Mouse (Mus musculus) T-helper 1 cell (primary cell): ENCODE measurements at regions not wholly inside any gene's neighbourhood (a gene's known extent, or its start where the extent isn't known, plus 50 kb on each side); places are given as distances from the start of the nearest gene placed in this dataset.

Source experiments
- in situ Hi-C: fragments of 300-600 bp; cut with MboI, MseI; formaldehyde crosslinking; loops from one replicate; pipeline ENCODE4 v1.15.1; 2025; ENCODE audit warnings: high pct_unique_total_duplicates

GRCm38 (mm10) chr15:63724543-63725186 is 120.3 kb downstream of the Gsdmc2 start:
- in situ Hi-C loops: no loop called here

DNA sequence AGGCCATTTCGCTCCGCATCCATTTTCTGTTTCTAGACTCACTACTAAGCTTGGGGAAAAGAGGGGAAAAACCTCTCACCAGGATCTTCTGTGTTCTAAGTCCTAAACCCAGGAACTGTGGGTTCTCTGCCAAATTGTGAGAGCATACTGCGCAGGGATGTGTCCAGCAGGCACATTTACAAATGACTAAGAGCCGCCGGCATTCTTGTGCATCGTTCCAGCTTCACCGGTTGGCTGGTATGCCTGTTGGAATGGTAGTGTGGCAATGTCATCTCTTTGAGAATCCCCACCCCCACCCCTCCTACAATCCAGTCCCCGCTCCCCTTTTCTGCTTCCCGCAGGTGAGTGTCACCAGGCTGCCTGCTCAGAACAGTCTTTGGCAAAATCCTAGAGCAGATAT is 122.0 kb downstream of the Gsdmc2 start:
- in situ Hi-C loops: no loop called here

DNA sequence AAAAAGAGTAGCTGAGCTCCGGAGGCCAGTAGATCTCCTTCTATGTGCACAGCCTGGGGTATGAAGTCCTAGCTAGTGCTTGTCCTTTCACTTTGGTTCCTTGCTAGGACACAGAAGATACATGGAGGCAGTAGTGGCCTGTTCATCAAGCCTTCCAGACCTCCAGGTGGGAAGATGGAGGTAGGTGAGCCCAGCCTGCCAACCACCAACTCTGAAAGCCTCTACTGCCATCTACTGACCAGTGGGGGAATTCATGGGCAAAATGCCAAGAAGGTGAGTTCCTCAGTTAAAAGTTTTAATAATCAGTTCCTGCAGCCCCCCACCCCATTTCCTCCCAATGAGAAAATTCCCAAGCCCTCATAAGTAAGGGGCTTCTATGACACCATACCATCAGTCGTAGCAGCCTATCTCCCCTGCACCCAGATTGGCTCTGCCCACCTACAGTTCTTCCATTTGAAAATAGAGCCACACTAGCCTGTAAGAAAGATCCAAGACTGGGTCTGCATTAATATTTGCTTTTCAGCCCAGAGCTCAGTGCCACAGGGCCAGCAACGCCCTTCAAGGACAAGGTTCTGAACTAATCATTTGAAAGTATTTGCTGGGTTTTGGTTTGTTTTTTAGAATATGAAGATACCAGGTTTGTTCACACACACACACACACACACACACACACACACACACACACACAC is 123.2 kb downstream of the Gsdmc2 start:
- in situ Hi-C loops: no loop called here

- in situ Hi-C loops: no loop called here
These were observed 127.2 kb downstream of the Gsdmc2 start for GRCm38 (mm10) chr15:63717812-63718211.

DNA sequence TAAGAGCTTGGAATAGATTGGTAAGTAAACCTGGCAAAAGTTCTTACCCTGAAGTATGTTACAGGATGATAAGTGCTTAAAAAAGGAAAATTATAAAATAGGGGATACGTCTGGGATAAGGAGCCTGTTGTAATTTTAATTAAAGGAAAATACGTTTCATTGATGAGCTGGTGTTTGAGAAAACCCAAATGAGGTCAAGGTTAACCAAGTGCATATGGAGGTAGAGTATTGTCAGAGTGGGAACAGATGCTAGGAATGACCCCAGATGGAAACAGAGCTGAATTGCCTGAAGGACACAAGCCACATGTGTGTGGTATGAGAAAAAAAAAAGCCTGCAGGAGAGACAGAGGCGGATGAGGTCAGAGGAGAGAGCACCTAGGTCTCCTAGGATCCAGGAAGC is 131.3 kb downstream of the Gsdmc2 start:
- in situ Hi-C loops: no loop called here

GRCm38 (mm10) chr15:63710381-63710780 is 134.6 kb downstream of the Gsdmc2 start:
- in situ Hi-C loops: no loop called here

GRCm38 (mm10) chr15:63709270-63709933 is 135.6 kb downstream of the Gsdmc2 start:
- in situ Hi-C loops: no loop called here

DNA sequence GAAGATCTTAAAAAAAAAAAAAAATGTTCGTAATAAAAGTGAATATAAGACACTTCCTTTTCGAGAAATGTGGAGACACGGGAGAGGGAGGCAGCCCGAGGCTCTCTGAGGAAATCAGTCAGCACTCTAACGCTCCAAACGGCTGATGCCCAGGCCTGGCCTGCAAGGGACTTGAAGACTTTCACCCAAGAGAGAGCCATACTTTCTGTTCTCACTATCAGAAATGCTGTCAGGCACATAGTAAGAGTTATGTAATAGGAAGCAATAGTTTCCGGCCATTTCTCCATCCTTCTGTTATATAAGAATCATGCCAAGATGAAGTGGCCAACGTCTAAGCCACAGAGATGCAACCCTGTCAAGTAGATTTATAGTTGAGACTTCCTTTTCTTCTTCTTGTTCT is 140.3 kb downstream of the Gsdmc2 start:
- in situ Hi-C loops: no loop called here

GRCm38 (mm10) chr15:63697831-63698230 is 147.1 kb downstream of the Gsdmc2 start:
- in situ Hi-C loops: no loop called here

DNA sequence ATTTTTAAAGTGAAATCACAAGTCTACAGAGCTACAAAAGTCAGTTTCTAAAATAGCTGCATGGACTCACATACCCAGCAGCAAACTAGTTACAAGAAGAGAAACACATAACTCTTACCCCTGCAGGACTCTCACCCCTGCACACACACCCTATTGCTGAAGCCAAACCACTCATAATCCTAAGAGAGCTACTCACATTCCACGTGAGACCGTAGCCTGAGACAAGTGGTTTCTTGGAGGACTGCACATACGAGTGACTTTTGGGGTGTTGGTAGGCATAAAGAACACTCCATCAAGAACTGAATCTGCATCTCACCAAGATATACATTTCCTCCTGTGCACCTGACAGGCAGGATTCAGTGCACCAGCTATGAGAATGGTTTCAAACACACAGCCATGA is 150.8 kb downstream of the Gsdmc2 start:
- in situ Hi-C loops: no loop called here

- in situ Hi-C loops: no loop called here
These were observed 151.4 kb downstream of the Gsdmc2 start for GRCm38 (mm10) chr15:63693561-63693960.

GRCm38 (mm10) chr15:63692491-63693295 is 152.3 kb downstream of the Gsdmc2 start:
- in situ Hi-C loops: no loop called here

- in situ Hi-C loops: no loop called here
These were observed 155.0 kb downstream of the Gsdmc2 start for GRCm38 (mm10) chr15:63689788-63690575.

- in situ Hi-C loops: no loop called here
These were observed 157.1 kb downstream of the Gsdmc2 start for GRCm38 (mm10) chr15:63687852-63688251.

DNA sequence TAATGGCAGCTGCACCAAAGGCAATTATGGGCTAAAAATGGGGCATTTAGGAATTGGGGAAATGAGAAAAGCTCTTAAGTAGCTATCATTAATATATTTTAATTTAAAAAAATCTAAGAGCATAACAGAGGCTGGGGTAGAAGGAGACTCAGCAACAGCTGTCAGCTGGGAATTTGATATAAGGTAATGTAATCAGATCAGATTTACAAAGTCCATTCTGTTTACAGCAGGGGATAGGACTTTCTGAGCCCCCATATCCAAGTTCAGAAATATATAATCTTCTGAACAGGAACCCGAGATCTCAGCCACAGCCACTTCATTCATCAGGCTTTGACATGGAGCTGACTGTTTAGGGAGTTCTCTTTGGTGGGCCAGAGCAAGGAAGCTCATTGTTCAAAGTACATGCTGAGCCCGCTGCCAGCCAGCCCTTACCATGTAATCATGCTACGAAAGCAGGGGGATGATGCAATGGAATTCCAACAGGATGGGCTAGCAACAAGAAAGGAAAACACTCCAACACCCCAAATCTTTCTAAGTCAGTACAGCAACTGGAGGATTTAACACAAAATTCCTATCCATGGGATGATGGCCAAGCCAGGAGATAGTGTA is 157.9 kb downstream of the Gsdmc2 start:
- in situ Hi-C loops: no loop called here

DNA sequence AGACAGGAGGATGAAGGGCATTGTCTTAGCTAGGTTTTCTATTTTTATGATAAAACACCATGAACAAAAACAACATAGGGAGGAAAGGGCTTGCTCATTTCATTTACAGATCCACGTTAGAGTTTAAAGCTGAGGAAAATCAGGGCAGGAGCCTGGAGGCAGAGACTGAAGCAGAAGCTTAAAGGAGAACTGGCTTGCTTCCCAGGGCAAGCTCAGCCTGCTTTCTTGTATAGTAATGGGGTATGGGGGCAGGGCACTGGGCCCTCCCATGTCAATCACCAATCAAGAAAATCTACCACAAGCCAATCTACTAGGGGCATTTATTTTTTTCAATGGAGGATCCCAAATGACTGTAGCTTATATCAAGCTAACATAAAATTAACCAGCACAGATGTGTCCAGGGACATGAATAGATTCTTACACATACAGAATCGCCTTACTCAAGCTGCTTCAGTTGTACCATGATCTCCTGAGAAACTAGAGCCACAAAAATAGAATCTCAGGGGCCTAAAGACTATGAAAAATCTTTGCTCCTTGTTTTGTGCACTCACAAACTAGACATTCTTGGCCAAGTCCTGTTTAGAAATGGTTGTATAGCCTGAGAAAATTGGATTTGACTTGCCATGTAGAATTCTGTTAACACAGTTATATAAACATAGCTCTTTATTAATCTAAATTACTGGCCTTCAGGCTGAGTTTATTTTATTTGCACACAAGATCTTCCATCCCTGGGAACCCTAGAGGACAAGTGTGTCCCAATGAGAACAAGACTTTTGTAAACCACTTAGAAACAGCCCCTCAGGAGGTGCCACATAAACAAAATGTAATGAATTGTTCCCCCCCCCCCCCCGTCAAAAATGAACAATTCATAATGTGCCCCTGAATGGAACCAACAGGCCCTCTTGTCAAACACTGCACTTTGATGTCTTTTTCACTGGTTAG is 164.7 kb downstream of the Gsdmc2 start:
- in situ Hi-C loops: no loop called here

GRCm38 (mm10) chr15:63678921-63679320 is 166.1 kb downstream of the Gsdmc2 start:
- in situ Hi-C loops: no loop called here

DNA sequence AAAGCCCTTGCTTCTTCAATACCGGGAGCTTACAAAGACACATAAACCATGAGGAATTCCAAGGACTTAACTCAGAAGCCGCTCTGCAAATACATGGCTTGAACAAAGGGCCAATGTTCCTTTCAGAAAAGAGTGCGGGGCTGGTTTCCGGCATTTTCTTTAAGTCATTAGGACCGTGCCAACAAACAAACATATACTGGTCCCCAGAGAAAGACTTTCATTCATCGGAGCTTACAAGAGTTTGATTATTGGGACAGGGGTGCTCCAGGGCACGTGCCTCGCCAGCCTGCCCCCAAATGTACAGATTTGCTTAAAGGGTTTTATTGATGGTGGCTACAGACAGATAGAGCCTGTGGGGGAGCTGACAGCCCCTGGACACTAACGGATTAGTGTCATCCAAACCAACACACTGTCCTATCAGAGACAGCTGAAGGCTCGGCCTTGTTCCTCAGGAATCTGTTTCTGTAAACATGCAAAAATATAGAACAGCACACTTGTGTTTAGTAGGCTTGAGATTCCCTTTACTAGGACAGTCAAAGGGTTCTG is 169.4 kb downstream of the Gsdmc2 start:
- in situ Hi-C loops: no loop called here

GRCm38 (mm10) chr15:63674404-63674803 is 170.6 kb downstream of the Gsdmc2 start:
- in situ Hi-C loops: no loop called here
